Mouse (Mus musculus): ENCODE measurements around the gene Cym. TPM values are rescaled to one million over a fixed set of nuclear protein-coding genes. Genes with fewer than 3 reads are reported as not detected.

The Cym gene
- total RNA-seq, 1 experiment: not detected

DNA sequence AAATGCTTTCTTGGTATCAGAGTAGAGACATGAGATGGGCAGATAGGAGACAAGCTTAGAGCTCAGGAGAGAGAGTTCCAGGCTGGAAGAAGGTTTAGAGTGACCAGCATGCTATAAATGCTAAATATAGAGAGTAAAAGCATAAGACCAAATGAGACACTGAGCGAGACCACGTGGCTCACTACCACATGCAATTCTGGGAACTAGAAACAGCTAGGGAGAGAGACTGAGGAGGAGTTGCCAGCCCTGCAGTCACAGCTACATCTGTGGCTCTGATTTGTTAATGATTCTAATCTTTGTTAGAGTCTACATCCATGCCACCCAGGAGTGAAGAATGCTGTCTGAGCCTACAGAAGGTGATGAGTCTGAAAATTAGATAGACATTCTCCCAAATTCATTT is 52.0 kb downstream of the Cym start:
- no peak overlapping the region for H3K9ac ChIP-seq (ENCODE audit: insufficient read depth, low read depth, low read length, poor library complexity, severe bottlenecking)

DNA sequence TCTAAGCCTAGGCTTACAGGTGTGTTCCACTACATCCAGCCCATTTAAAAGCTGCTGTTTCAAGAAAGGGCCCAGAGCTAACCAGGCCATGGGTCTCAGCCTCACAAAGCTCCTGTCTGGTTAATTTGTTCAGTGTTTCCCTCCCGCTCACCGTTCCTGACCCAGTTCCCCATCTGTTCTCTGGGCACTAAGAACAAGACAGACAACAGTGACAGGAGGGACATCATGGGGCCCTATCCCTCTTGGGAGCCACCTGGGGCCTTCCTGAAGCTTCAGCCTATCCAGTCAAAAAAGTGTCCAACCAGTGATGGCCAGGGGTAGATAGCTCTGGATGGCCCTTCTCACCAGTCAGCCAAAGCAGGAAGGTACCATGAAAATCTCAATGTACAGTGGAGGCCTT is 58.8 kb downstream of the Cym start:
- H3K36me3 ChIP-seq (ENCODE audit: control insufficient read depth, insufficient read depth, low read length, poor library complexity, severe bottlenecking): no peaks in the 10 kb centered on the region
- TF ChIP-seq ZC3H11A (IDR thresholded peaks at IDR 0.05; ENCODE audit: borderline replicate concordance, low read depth, low read length) (no peak), HCFC1 (IDR thresholded peaks at IDR 0.05; ENCODE audit: borderline replicate concordance, insufficient read depth, low read length) (no peak)
- no peaks in the 10 kb centered on the region for H3K9me3 ChIP-seq (ENCODE audit: control insufficient read depth, insufficient read depth, low read depth, low read length)
- no peak overlapping the region for H3K27ac ChIP-seq (ENCODE audit: insufficient read depth, low read depth, low read length, poor library complexity, severe bottlenecking)
- no peak overlapping the region for H3K9ac ChIP-seq (ENCODE audit: insufficient read depth, low read depth, low read length, poor library complexity, severe bottlenecking)
- DNase-seq (ENCODE audit: low read depth, low spot score): no peak
- in situ Hi-C loops (cut with MboI; ENCODE audit: low sequenced_read_pairs in 2 of 2, unreplicated experiment in 2 of 2): no loop called here
- H3K4me3 ChIP-seq (ENCODE audit: insufficient read depth in 1 of 2, low read depth in 1 of 2, low read length in 2 of 2, poor library complexity in 1 of 2, severe bottlenecking in 1 of 2): no peak overlapping the region
- peaks cover 0 to 5% of the 10 kb centered on the region in 2 experiments; a peak in 1 of 4 replicates for H3K4me1 ChIP-seq (ENCODE audit: control insufficient read depth in 2 of 2, insufficient read depth in 2 of 2, low read length in 2 of 2, poor library complexity in 1 of 2)

More for the DNA sequence above, 52.0 kb downstream of the Cym start:
- Histone ChIP-seq H3K27ac (ENCODE audit: insufficient read depth, low read depth, low read length, poor library complexity, severe bottlenecking) (no peak overlapping the region), H3K4me1 (ENCODE audit: control insufficient read depth in 2 of 2, insufficient read depth in 2 of 2, low read length in 2 of 2, poor library complexity in 1 of 2) (no peaks in the 10 kb centered on the region), H3K4me3 (ENCODE audit: insufficient read depth in 1 of 2, low read depth in 1 of 2, low read length in 2 of 2, poor library complexity in 1 of 2, severe bottlenecking in 1 of 2) (no peak overlapping the region), H3K36me3 (ENCODE audit: control insufficient read depth, insufficient read depth, low read length, poor library complexity, severe bottlenecking) (no peaks in the 10 kb centered on the region), H3K9me3 (ENCODE audit: control insufficient read depth, insufficient read depth, low read depth, low read length) (no peaks in the 10 kb centered on the region)
- no peak for TF ChIP-seq HCFC1 (IDR thresholded peaks at IDR 0.05; ENCODE audit: borderline replicate concordance, insufficient read depth, low read length)
- no peak for TF ChIP-seq ZC3H11A (IDR thresholded peaks at IDR 0.05; ENCODE audit: borderline replicate concordance, low read depth, low read length)
- TF ChIP-seq MAFK (IDR thresholded peaks at IDR 0.05; ENCODE audit: insufficient read depth, low read depth, low read length): no peak
- TF ChIP-seq ZNF384 (IDR thresholded peaks at IDR 0.05; ENCODE audit: low read depth, low read length): no peak
- no peak for TF ChIP-seq CHD2 (IDR thresholded peaks at IDR 0.05; ENCODE audit: low read depth, low read length)
- in situ Hi-C loops (cut with MboI; ENCODE audit: low sequenced_read_pairs in 2 of 2, unreplicated experiment in 2 of 2): no loop called here
- DNase-seq (ENCODE audit: low read depth, low spot score): no peak

Other genes with a start within 250 kb of the Cym start
- gene Kcna3, start 185.6 kb downstream of the Cym start, total RNA-seq (2012; rRNA removed): 0.85 and 1.1 TPM in 2 replicates
- under 0.01 TPM in 1 of 2 replicates, not detected in the other for gene Kcna2, start 120.6 kb downstream of the Cym start, total RNA-seq (2012; rRNA removed)
- gene Kcna10, start 38.7 kb downstream of the Cym start, total RNA-seq (2012; rRNA removed): not detected in 2 replicates
- not detected in 2 replicates for gene A630076J17Rik, start 8.9 kb upstream of the Cym start, total RNA-seq (2012; rRNA removed)
- 0.05 TPM in 1 of 2 replicates, not detected in the other for gene Prok1, start 18.0 kb upstream of the Cym start, total RNA-seq (2012; rRNA removed)
- gene Lamtor5, start 57.1 kb upstream of the Cym start, total RNA-seq (2012; rRNA removed): 58.9 and 76.9 TPM in 2 replicates
- 0.42 and 0.85 TPM in 2 replicates for gene Slc16a4, start 69.5 kb upstream of the Cym start, total RNA-seq (2012; rRNA removed)
- 48.5 and 53.8 TPM in 2 replicates for gene Rbm15, start 111.9 kb upstream of the Cym start, total RNA-seq (2012; rRNA removed)
- 0.36 and 0.37 TPM in 2 replicates for gene Kcnc4, start 237.8 kb upstream of the Cym start, total RNA-seq (2012; rRNA removed)